Mouse (Mus musculus) forebrain, embryonic 13.5 days (tissue): ENCODE data around the gene Bco1. TPM values are rescaled to one million over a fixed set of nuclear protein-coding genes. Genes with fewer than 3 reads are reported as not detected.

Source experiments
- ATAC-seq: fragments of 200-750 bp; cut with Nextera tagmentation; 2 replicates; pipeline ENCODE4 v1.8.0; 2017
- H3K27ac ChIP-seq: fragments of 300-500 bp; sonication (generic); 2 replicates; pipeline ENCODE4 v1.5.1; 2015; ENCODE audit warnings: inconsistent platforms, mild to moderate bottlenecking, moderate library complexity
- H3K27me3 ChIP-seq: fragments of 300-500 bp; sonication (generic); 2 replicates; pipeline ENCODE4 v1.6.1; 2015; ENCODE audit warnings: mild to moderate bottlenecking, inconsistent platforms
- H3K36me3 ChIP-seq: fragments of 300-500 bp; sonication (generic); 2 replicates; pipeline ENCODE4 v1.6.1; 2015; ENCODE audit warnings: mild to moderate bottlenecking, inconsistent platforms; ENCODE audit not compliant: poor library complexity, severe bottlenecking
- H3K4me1 ChIP-seq: fragments of 300-500 bp; sonication (generic); 2 replicates; pipeline ENCODE4 v1.6.1; 2015; ENCODE audit warnings: inconsistent platforms
- H3K4me2 ChIP-seq: fragments of 300-500 bp; sonication (generic); 2 replicates; pipeline ENCODE4 v1.6.1; 2015; ENCODE audit warnings: inconsistent platforms, mild to moderate bottlenecking, moderate library complexity
- H3K4me3 ChIP-seq: fragments of 300-500 bp; sonication (generic); 2 replicates; pipeline ENCODE4 v1.5.1; 2015; ENCODE audit warnings: mild to moderate bottlenecking, inconsistent platforms
- H3K9ac ChIP-seq: fragments of 300-500 bp; sonication (generic); 2 replicates; pipeline ENCODE4 v1.6.1; 2015; ENCODE audit warnings: mild to moderate bottlenecking, inconsistent platforms
- H3K9me3 ChIP-seq: fragments of 300-500 bp; sonication (generic); replicated peaks from 2 replicates; pipeline ENCODE4 v1.6.1; 2016; ENCODE audit warnings: inconsistent platforms
- WGBS: fragments of 180-500 bp; shearing (Covaris S2); methylation state at CpG from one replicate; pipeline ENCODE4 v1.1.7; 2015; 5-methylcytosine and 5-hydroxymethylcytosine counted together
- polyA plus RNA-seq: library from polyadenylated mRNA; unstranded; fragments of >200 nt; fragmentation: Nextera tagmentation; extraction: Ambion mirVana; gene quantifications from 2 replicates; pipeline ENCODE4 v1.2.1, GENCODE M21; 2015

Bco1 gene
- polyA plus RNA-seq, 1 experiment from 2014 or later, result not detected

DNA sequence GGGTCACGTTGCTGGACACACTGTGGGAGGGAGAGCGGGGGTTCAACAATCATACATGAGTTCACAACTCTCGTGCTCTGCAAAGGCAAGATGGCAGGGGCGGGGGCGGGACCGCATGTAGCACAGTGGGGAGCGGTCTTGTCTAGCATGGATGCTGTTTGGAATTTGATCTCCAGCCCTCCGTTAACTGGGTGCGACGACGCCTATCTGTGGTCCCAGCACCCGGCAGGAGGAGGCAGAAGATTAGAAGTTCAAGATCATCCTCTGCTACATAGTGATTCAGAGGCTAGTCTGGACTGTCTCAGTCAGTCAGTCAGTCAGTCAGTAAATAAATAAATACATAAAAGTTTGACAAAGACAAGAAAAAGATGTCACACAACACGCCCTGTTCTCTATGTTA lies 27.4 kb upstream of the Bco1 start:
- Histone ChIP-seq H3K36me3 (no peaks in the 10 kb centered on the region), H3K9ac (no peak overlapping the region)

GRCm38 (mm10) chr8:117069708-117070107 lies 25.9 kb upstream of the Bco1 start:
- 85% methylated on average over 1 of the region's 1 CpGs for WGBS

More for the DNA sequence above, 27.4 kb upstream of the Bco1 start:
- Histone ChIP-seq H3K4me2 (no peak overlapping the region), H3K4me1 (no peaks in the 10 kb centered on the region), H3K27me3 (no peaks in the 10 kb centered on the region), H3K27ac (no peak overlapping the region), H3K9me3 (no peaks in the 10 kb centered on the region; the same call in 1 of the 2 replicates), H3K4me3 (no peak overlapping the region)
- WGBS, result 87% methylated on average over 13 of the region's 13 CpGs
- no peak for ATAC-seq

DNA sequence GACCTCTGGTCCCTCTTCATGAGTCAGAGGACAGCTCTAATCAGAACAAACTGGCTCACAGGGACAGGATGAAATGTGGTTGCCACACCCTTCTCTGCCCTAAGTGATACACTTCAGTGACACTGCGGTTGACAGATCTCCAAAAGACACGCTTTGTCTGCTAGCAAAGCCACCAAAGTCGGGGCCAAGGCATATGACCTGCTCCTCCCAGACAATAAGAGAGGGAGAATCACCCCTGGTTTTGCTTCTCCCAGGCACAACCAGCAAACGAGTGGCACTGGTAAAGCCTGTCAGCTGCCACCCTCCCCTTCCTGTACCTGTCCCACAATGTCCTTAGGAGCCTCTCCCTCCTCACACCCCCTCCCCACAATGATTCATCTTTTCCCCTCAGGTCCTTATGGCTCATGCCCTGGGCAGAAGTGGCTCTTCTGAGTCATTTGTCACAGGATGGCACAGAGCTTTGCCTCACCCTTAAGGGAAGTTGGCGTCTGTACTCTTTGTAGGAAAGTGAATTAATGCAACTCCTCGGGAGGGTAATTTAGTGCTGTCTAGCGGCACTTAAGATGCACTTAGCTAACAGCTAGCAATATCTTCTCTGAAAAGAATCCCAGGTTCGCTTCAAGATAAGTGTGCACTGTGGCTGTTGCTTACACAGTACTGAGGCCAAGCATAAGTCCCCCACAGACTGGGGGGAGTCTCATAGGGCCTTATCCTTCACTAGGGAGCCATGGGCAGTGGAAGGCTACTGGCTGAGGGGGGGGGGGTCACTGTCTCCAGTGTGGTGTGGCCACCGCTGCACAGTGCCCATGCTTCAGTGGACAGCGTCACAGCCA lies 21.1 kb upstream of the Bco1 start:
- 73% methylated on average over 10 of the region's 10 CpGs for WGBS
- Histone ChIP-seq H3K4me3 (no peak overlapping the region), H3K36me3 (no peaks in the 10 kb centered on the region), H3K4me1 (no peaks in the 10 kb centered on the region), H3K9me3 (no peaks in the 10 kb centered on the region), H3K27ac (no peak overlapping the region), H3K9ac (no peak overlapping the region), H3K4me2 (no peak overlapping the region), H3K27me3 (no peaks in the 10 kb centered on the region)
- no peak for ATAC-seq

More at GRCm38 (mm10) chr8:117069708-117070107, 25.9 kb upstream of the Bco1 start:
- H3K9me3 ChIP-seq, result no peaks in the 10 kb centered on the region
- no peak overlapping the region for H3K27ac ChIP-seq
- no peak overlapping the region for H3K4me3 ChIP-seq
- H3K4me2 ChIP-seq, result no peak overlapping the region
- H3K27me3 ChIP-seq, result no peaks in the 10 kb centered on the region
- no peak overlapping the region for H3K9ac ChIP-seq
- ATAC-seq, result no peak
- H3K4me1 ChIP-seq, result no peaks in the 10 kb centered on the region
- no peaks in the 10 kb centered on the region for H3K36me3 ChIP-seq

GRCm38 (mm10) chr8:117078367-117078926 lies 17.2 kb upstream of the Bco1 start:
- ATAC-seq, result no peak
- Histone ChIP-seq H3K9ac (no peak overlapping the region), H3K36me3 (no peaks in the 10 kb centered on the region), H3K4me1 (no peaks in the 10 kb centered on the region), H3K27ac (no peak overlapping the region), H3K9me3 (no peaks in the 10 kb centered on the region), H3K27me3 (no peaks in the 10 kb centered on the region), H3K4me2 (no peak overlapping the region), H3K4me3 (no peak overlapping the region)
- WGBS, result 83% methylated on average over 7 of the region's 7 CpGs

GRCm38 (mm10) chr8:117079652-117080051 lies 16.0 kb upstream of the Bco1 start:
- no peak for ATAC-seq
- Histone ChIP-seq H3K27me3 (no peaks in the 10 kb centered on the region), H3K9ac (no peak overlapping the region), H3K4me3 (no peak overlapping the region), H3K9me3 (no peaks in the 10 kb centered on the region), H3K27ac (no peak overlapping the region), H3K4me2 (no peak overlapping the region), H3K4me1 (no peaks in the 10 kb centered on the region), H3K36me3 (no peaks in the 10 kb centered on the region)
- WGBS, result 93% methylated on average over 14 of the region's 14 CpGs

GRCm38 (mm10) chr8:117082399-117082872 lies 13.2 kb upstream of the Bco1 start, which contains the start of gene Pkd1l2:
Pkd1l2 (minus strand) TSS chr8:117082449.
- H3K9ac ChIP-seq, result no peak within 1 kb of the TSS
- H3K4me3 ChIP-seq, result no peak within 1 kb of the TSS
- no peak within 1 kb of the TSS for H3K4me2 ChIP-seq
- H3K9me3 ChIP-seq, result no peaks in the 10 kb centered on the region
- WGBS, result 89% methylated on average over 8 of the region's 8 CpGs
- ATAC-seq, result no peak
- no peaks in the 10 kb centered on the region for H3K27me3 ChIP-seq
- H3K36me3 ChIP-seq, result no peaks in the 10 kb centered on the region
- no peaks in the 10 kb centered on the region for H3K4me1 ChIP-seq
- H3K27ac ChIP-seq, result no peak within 1 kb of the TSS

- Histone ChIP-seq H3K9me3 (no peaks in the 10 kb centered on the region), H3K36me3 (no peaks in the 10 kb centered on the region), H3K9ac (no peak overlapping the region), H3K4me3 (no peak overlapping the region), H3K4me1 (no peaks in the 10 kb centered on the region), H3K27ac (no peak overlapping the region), H3K27me3 (no peaks in the 10 kb centered on the region), H3K4me2 (no peak overlapping the region)
- 83% methylated on average over 9 of the region's 9 CpGs for WGBS
- no peak for ATAC-seq
Measured at GRCm38 (mm10) chr8:117082947-117083559, 12.6 kb upstream of the Bco1 start.

- Histone ChIP-seq H3K4me1 (no peaks in the 10 kb centered on the region), H3K4me2 (no peak overlapping the region), H3K9ac (no peak overlapping the region), H3K9me3 (no peaks in the 10 kb centered on the region), H3K27ac (no peak overlapping the region), H3K4me3 (no peak overlapping the region), H3K27me3 (no peaks in the 10 kb centered on the region), H3K36me3 (no peaks in the 10 kb centered on the region)
- ATAC-seq, result no peak
- WGBS, result 77% methylated on average over 8 of the region's 8 CpGs
Measured at GRCm38 (mm10) chr8:117085521-117085920, 10.1 kb upstream of the Bco1 start.

DNA sequence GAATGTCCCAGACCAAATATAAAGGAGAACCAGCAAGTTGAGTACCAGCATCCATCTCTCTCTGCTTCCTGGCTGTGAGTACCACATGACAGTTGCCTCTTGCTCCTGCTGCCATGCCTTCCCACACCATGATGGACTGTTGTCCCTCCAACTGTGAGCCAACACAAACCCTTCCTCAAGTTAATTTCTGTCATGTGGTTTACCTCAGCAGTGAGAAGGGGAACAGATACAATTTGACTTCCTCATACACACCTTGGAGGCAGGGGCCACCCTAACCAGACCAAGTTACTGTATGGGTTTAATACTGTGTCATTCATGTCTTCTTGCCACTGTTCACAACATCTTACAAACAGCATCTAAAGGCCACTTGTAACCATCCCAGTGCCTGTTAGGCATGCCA lies 8.6 kb upstream of the Bco1 start:
- H3K9ac ChIP-seq, result no peak overlapping the region
- no peaks in the 10 kb centered on the region for H3K27me3 ChIP-seq
- no peaks in the 10 kb centered on the region for H3K4me1 ChIP-seq
- H3K4me2 ChIP-seq, result no peak overlapping the region
- no peaks in the 10 kb centered on the region for H3K36me3 ChIP-seq
- H3K9me3 ChIP-seq, result no peaks in the 10 kb centered on the region
- no peak overlapping the region for H3K4me3 ChIP-seq
- no peak overlapping the region for H3K27ac ChIP-seq
- no peak for ATAC-seq

- no peak for ATAC-seq
- 93% methylated on average over 4 of the region's 4 CpGs for WGBS
- H3K4me2 ChIP-seq, result no peak overlapping the region
Measured at GRCm38 (mm10) chr8:117089802-117090201, 5.9 kb upstream of the Bco1 start.

GRCm38 (mm10) chr8:117094053-117094452 lies 1.6 kb upstream of the Bco1 start:
- H3K4me2 ChIP-seq, result no peak overlapping the region
- H3K27ac ChIP-seq, result no peak overlapping the region
- no peak overlapping the region for H3K4me3 ChIP-seq
- H3K9me3 ChIP-seq, result no peaks in the 10 kb centered on the region
- no peak overlapping the region for H3K9ac ChIP-seq
- no peaks in the 10 kb centered on the region for H3K36me3 ChIP-seq
- peaks cover 10% of the 10 kb centered on the region; the same call in 1 of the 2 replicates for H3K4me1 ChIP-seq
- H3K27me3 ChIP-seq, result no peaks in the 10 kb centered on the region
- no peak for ATAC-seq
- 71% methylated on average over 5 of the region's 5 CpGs for WGBS

More at GRCm38 (mm10) chr8:117089802-117090201, 5.9 kb upstream of the Bco1 start:
- no peaks in the 10 kb centered on the region for H3K9me3 ChIP-seq
- no peak overlapping the region for H3K4me3 ChIP-seq
- no peak overlapping the region for H3K9ac ChIP-seq
- no peaks in the 10 kb centered on the region for H3K4me1 ChIP-seq
- no peaks in the 10 kb centered on the region for H3K36me3 ChIP-seq
- H3K27ac ChIP-seq, result no peak overlapping the region
- no peaks in the 10 kb centered on the region for H3K27me3 ChIP-seq

GRCm38 (mm10) chr8:117097051-117097563 lies 1.5 kb downstream of the Bco1 start:
- no peaks in the 10 kb centered on the region for H3K36me3 ChIP-seq
- no peaks in the 10 kb centered on the region; the same call in none of the 2 replicates for H3K9me3 ChIP-seq
- H3K4me3 ChIP-seq, result no peak overlapping the region
- no peak overlapping the region for H3K27ac ChIP-seq
- H3K27me3 ChIP-seq, result no peaks in the 10 kb centered on the region
- peaks cover 10% of the 10 kb centered on the region; the same call in 1 of the 2 replicates for H3K4me1 ChIP-seq
- ATAC-seq, result no peak; the same call in 1 of the 2 replicates
- H3K4me2 ChIP-seq, result 0 out of 2 replicates have a peak overlapping the region, but pooled peaks have one; percentile 15
- 78% methylated on average over 10 of the region's 10 CpGs for WGBS
- H3K9ac ChIP-seq, result no peak overlapping the region
